ENCODE assay signal across 13 mouse cellular contexts in genomic region chr6:145656740-145657591, GRCm38 (mm10). TPM values are rescaled to one million over a fixed set of nuclear protein-coding genes. Genes with fewer than 3 reads are reported as not detected.
A peak's percentile ranks its signal among the peaks of the same experiment; 100 is the strongest.
DNase-seq lines count a peak whose midpoint lies in the region; TF ChIP-seq lines count a peak whose summit lies in the region.
"Had no signal": no experiment of that assay in that cellular context is flagged by ENCODE, and none has a peak within 500 bp of the region (broad histone marks: within the 10 kb centered on the region; RNA-seq: fewer than 3 reads in every experiment).

No protein-coding gene starts in this region.

- intact Hi-C loops in heart, postnatal 10 days (cut with DNase I): no loop called here
- intact Hi-C loops in heart, postnatal 25 days (cut with DNase I): no loop called here

- no peak overlapping the region for H3K4me3 ChIP-seq in lung, adult 2 months (replicated peaks; ENCODE audit: extremely low read depth, low read depth, low read length)

- peak; percentile 29; the same call in 1 of the 2 replicates for TF ChIP-seq CTCF in lung, adult 2 months (IDR thresholded peaks at IDR 0.05; ENCODE audit: insufficient read depth, low read length)

- 78% methylated on average over 15 of the region's 15 CpGs for WGBS in lung, adult 2 months

- peaks cover 5% of the 10 kb centered on the region; the same call in 1 of the 2 replicates for H3K4me1 ChIP-seq in lung, adult 2 months (ENCODE audit: control insufficient read depth, insufficient read depth, low read length)

- TF ChIP-seq POLR2A in lung, adult 2 months (IDR thresholded peaks at IDR 0.05; ENCODE audit: borderline replicate concordance, extremely low read depth, low read depth, low read length): no peak

- peak; percentile 38 to 39 for DNase-seq in heart, postnatal 10 days
- no peak for DNase-seq in heart, postnatal 25 days (ENCODE audit: low spot score)
- DNase-seq in lung, adult 2 months: no peak
- DNase-seq in lung, postnatal 36 days: no peak
- DNase-seq in NIH3T3 (ENCODE audit: low read depth) (peak; percentile 31), adipocyte (ENCODE audit: low spot score) (no peak)
- DNase-seq in lung, postnatal 10 days: peak; percentile 36
- no peak for DNase-seq in layer of hippocampus, postnatal 25 days (ENCODE audit: extremely low spot score in 1 of 2, low spot score in 1 of 2)

RNA-seq across cellular contexts. Expression of gene Tuba3b, which starts 41.4 kb away (rescaled TPM):
- under 1 TPM; 0.27 to 0.38 TPM for total RNA-seq in heart, postnatal 10 days (2021)
- total RNA-seq in heart, postnatal 25 days (2021): under 1 TPM in 1 of 2 experiments, not detected in 1; 0.20 TPM
- 0.08 and 0.16 TPM in 2 replicates for polyA plus RNA-seq in lung, adult 2 months (2012; rRNA removed)
- not detected for total RNA-seq in layer of hippocampus, postnatal 25 days (2021)
- total RNA-seq: gastrocnemius, adult 8-10 months; left cerebral cortex, postnatal 36 days; megakaryocyte, adult 5-6 weeks had no signal
- polyA plus RNA-seq: activated CD4-positive, CD25-positive, alpha-beta regulatory T cell, adult 4 months; spleen, adult 2 months had no signal

RNA-seq across cellular contexts. Expression of gene Lmntd1, which starts 42.8 kb away (rescaled TPM):
- total RNA-seq in heart, postnatal 10 days (2021): 1 to 10 TPM; 1.5 TPM
- 1 to 10 TPM; 2.1 to 2.3 TPM for total RNA-seq in heart, postnatal 25 days (2021)
- 1.7 and 4.5 TPM in 2 replicates for polyA plus RNA-seq in lung, adult 2 months (2012; rRNA removed)
- total RNA-seq in layer of hippocampus, postnatal 25 days (2021): 1 to 10 TPM in 1 of 2 experiments, under 1 TPM in 1; 0.81 to 1.9 TPM
- total RNA-seq: megakaryocyte, adult 5-6 weeks had no signal

Comparison
In these comparisons a context has a peak if more than half of its experiments do, and no peak if none do; other contexts are left out.
1. DNase-seq: peak in heart, postnatal 10 days (2 of 2), NIH3T3 (single experiment) and lung, postnatal 10 days (single experiment); none in heart, postnatal 25 days (single experiment), lung, adult 2 months (single experiment), lung, postnatal 36 days (single experiment), adipocyte (single experiment) and layer of hippocampus, postnatal 25 days (0 of 2).